Mouse (Mus musculus) brown adipose tissue, adult 24 weeks (tissue): ENCODE data around the gene Lrrc4b. TPM values are rescaled to one million over a fixed set of nuclear protein-coding genes. Genes with fewer than 3 reads are reported as not detected.

Experiments
- H3K27ac ChIP-seq: fragments of 200-500 bp; replicated peaks from 2 replicates; pipeline ENCODE4 v1.5.1; 2012; ENCODE audit warnings: low read depth, mild to moderate bottlenecking, low read length
- H3K4me1 ChIP-seq: fragments of 200-500 bp; 2 replicates; pipeline ENCODE4 v1.6.1; 2012; ENCODE audit warnings: low read length, mixed read lengths; ENCODE audit not compliant: control insufficient read depth, insufficient read depth, insufficient read length
- H3K4me3 ChIP-seq: fragments of 200-500 bp; 2 replicates; pipeline ENCODE4 v1.5.1; 2012; ENCODE audit warnings: low read depth, mild to moderate bottlenecking, low read length, moderate library complexity; ENCODE audit not compliant: insufficient read depth
- polyA plus RNA-seq: library from polyadenylated mRNA; stranded (reverse); fragments of >200 nt; gene quantifications from 2 replicates; pipeline ENCODE4 v1.2.4, GENCODE M21; 2012; ENCODE audit not compliant: missing spikeins, insufficient read depth, insufficient read length

Gene Lrrc4b
- polyA plus RNA-seq, 1 experiment, result not detected

DNA sequence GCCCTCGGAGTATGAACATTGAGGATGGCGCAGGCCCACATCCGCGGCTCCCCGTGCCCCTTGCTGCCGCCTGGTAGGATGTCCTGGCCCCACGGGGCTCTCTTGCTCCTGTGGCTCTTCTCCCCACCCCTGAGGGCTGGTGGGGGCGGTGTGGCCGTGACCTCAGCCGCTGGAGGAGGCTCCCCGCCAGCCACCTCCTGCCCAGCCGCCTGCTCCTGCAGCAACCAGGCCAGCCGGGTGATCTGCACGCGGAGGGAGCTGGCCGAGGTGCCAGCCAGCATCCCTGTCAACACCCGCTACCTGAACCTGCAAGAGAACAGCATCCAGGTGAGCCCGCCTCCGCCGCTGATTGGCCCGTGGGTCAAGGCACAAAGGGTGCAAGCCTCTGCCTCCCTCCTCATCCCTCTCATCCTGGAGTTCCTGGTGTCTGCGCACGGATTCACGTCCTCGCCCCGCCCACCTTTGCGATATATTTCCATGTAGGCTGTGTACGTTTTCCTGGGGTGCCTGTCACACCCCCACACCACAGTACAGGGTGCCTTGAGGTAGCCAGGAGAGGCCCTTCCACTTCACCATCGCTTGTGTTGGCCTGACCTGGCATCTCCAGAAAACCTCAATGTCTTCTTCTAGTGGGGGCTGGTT, 16.2 kb downstream of the Lrrc4b start:
- no peaks in the 10 kb centered on the region for H3K4me1 ChIP-seq
- H3K4me3 ChIP-seq, result no peak overlapping the region
- H3K27ac ChIP-seq, result no peak overlapping the region

DNA sequence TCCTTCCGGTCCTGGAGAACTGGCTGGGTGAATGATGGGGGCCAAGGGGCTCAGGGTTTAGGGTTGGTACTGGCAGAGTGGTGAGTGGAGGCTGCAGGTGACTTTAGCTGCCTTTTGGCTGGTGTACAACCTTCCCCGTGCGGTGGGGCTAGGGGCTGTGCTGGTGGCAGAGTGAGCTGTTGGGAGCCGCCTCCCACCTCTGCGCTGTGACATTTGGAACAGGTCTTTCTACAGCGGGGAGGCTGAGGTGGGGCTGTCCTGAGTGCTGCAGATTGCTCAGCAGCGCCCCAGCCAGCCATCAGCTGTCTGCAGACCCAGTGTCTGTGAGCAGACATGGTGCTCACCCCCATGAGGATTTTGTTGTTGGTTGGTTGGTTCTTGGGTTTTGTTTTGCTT, 16.7 kb downstream of the Lrrc4b start:
- Histone ChIP-seq H3K4me1 (no peaks in the 10 kb centered on the region), H3K27ac (no peak overlapping the region), H3K4me3 (no peak overlapping the region)

DNA sequence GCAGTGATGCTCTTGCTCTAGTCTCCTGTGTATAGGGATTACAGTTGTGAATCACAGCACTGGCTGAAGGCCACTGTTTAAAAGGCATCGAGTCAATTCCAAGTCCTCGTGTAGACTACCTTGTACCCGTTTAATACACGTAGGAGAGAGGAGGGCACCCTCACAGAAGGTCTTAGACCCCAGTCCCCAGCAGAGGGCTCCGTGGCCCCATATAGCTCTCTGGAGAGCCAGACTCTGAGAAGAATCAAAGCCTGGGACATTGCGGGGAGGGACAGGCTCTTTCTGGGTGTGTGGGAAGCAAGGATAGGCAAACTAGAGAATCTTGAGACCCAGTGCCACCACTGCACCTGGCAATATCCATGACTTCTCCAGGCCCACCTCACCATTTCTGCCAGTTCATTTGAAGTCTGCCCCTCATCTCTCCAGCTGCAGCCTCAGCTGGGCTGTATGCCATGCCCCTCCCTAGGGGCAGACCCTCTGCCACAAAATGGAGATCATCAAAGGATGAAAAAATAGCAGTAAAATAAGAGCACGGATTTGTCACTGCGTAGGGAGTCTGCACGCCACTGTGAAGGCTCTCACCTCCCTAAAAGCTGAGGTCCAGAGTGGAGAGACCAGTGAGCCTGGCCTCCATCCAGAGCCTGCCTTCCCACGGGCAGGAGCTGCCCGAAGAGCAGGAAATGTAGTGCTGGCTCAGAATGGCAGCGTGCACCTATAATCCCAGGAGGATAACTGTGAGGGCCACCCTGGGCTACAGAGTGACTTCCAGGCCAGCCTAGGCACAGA, 17.4 kb downstream of the Lrrc4b start:
- no peak overlapping the region for H3K27ac ChIP-seq

DNA sequence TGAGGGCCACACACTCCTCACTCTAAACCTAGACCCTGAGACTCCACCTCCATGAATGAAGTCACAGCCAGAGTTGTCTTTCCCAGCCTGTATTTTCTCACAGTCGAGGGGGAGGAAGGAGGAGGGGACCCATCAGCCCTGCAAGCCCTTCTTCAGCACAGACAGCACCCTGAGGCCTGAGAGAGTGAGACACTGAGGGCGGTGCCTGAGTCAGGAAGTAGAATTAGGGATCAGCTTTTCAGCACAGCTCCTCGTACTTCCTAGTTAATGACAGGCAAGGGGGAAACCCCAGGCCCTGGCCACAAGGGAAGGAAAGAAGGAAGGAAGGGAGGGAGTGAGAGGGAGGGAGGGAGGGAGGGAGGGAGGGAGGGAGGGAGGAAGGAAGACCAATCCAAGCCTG, 24.4 kb downstream of the Lrrc4b start:
- H3K4me1 ChIP-seq, result no peaks in the 10 kb centered on the region
- H3K4me3 ChIP-seq, result no peak overlapping the region
- no peak overlapping the region for H3K27ac ChIP-seq

More for the DNA sequence above, 17.4 kb downstream of the Lrrc4b start:
- no peaks in the 10 kb centered on the region for H3K4me1 ChIP-seq
- H3K4me3 ChIP-seq, result no peak overlapping the region

DNA sequence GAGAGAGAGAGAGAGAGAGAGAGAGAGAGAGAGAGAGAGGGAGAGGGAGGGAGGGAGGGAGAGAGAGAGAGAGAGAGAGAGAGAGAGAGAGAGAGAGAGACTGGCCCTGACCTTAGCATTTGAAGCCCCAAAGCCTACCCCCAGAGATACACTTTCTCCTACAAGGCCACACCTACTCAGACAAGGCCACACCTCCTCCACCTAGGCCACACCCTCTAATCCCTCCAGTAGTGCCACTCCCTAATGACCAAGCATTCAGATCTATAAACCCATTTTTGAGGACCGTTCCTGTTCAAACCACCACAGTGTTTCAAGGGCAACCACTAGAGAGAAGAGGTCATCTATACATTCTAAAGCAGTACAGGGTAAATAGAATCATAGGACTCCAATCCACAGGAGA, 27.5 kb downstream of the Lrrc4b start:
- Histone ChIP-seq H3K4me1 (no peaks in the 10 kb centered on the region), H3K4me3 (no peak overlapping the region), H3K27ac (no peak overlapping the region)

DNA sequence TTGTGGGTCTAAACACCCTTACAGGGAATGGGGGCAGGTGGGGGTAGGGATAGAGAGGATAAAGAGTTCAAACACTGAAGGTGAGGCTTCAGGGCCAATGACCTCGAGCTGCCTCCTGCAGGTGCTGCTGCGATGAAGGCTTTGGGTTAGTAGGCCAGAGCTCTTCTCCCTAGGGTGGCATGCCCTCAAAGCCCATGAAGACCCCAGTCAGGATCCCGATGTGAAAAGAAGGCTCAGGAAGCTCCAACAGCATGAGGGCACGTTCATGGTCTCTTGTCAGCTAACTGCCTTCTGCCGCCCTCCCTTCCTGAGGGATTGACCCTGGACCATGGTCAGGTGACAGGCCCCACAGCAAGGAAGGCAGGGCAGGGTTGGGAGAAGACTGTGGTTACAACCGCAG, 31.2 kb downstream of the Lrrc4b start:
- Histone ChIP-seq H3K4me1 (no peaks in the 10 kb centered on the region), H3K27ac (no peak overlapping the region), H3K4me3 (no peak overlapping the region)

DNA sequence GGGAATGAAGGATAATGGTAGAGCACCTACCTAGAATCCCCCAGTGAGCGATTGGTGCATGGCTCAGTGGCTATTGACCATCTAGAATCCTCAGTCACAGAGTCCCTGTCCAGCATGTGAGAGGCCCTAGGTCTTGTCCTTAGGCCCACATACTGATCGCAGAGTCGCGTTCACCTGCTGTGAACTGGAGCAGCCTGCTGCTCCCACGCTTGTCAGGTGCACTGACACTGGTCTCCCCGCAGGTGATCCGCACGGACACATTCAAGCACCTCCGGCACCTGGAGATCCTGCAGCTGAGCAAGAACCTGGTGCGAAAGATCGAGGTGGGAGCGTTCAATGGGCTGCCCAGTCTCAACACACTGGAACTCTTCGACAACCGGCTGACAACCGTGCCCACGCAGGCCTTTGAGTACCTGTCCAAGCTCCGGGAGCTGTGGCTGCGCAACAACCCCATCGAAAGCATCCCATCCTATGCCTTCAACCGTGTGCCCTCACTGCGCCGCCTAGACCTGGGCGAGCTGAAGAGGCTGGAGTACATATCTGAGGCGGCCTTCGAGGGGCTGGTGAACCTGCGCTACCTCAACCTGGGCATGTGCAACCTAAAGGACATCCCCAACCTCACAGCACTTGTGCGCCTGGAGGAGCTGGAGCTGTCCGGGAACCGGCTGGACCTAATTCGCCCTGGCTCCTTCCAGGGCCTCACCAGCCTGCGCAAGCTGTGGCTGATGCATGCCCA, 32.1 kb downstream of the Lrrc4b start:
- no peaks in the 10 kb centered on the region for H3K4me1 ChIP-seq
- no peak overlapping the region for H3K4me3 ChIP-seq
- H3K27ac ChIP-seq, result no peak overlapping the region

DNA sequence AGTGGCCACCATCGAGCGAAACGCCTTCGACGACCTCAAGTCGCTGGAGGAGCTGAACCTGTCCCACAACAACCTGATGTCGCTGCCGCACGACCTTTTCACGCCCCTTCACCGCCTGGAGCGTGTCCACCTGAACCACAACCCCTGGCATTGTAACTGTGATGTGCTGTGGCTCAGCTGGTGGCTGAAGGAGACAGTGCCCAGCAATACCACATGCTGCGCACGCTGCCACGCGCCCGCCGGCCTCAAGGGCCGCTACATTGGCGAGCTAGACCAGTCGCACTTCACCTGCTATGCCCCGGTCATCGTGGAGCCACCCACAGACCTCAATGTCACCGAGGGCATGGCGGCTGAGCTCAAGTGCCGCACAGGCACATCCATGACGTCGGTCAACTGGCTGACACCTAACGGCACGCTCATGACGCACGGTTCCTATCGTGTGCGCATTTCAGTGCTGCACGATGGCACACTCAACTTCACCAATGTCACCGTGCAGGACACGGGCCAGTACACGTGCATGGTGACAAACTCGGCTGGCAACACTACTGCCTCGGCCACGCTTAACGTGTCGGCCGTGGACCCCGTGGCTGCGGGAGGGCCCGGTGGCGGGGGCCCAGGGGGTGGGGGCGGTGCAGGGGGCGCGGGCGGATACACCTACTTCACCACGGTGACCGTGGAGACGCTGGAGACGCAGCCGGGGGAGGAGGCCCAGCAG, 32.8 kb downstream of the Lrrc4b start:
- Histone ChIP-seq H3K4me1 (no peaks in the 10 kb centered on the region), H3K27ac (no peak overlapping the region), H3K4me3 (no peak overlapping the region)

DNA sequence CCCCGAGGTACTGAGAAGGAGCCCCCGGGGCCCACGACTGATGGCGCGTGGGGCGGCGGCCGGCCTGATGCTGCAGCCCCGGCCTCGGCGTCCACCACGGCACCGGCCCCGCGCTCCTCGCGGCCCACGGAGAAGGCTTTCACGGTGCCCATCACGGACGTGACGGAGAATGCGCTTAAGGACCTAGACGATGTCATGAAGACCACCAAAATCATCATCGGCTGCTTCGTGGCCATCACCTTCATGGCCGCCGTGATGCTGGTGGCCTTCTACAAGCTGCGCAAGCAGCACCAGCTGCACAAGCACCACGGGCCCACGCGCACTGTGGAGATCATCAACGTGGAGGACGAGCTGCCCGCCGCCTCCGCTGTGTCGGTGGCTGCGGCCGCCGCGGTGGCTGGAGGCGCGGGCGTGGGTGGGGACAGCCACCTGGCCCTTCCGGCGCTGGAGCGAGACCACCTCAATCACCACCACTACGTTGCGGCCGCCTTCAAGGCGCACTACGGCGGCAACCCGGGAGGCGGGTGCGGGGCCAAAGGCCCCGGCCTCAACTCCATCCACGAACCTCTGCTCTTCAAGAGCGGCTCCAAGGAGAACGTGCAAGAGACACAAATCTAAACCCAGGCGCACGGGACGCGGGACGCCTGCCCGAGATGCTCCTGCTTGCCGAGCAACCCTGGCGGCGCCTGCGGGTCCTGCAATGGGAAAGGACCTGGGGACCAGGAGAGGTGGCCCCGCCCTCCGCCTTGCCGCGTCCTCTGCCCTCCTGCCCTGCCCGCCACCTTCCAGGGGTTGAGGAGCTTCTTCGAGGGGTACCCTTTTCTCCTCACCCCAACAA, 33.6 kb downstream of the Lrrc4b start:
- Histone ChIP-seq H3K27ac (no peak overlapping the region), H3K4me1 (no peaks in the 10 kb centered on the region), H3K4me3 (no peak overlapping the region)

DNA sequence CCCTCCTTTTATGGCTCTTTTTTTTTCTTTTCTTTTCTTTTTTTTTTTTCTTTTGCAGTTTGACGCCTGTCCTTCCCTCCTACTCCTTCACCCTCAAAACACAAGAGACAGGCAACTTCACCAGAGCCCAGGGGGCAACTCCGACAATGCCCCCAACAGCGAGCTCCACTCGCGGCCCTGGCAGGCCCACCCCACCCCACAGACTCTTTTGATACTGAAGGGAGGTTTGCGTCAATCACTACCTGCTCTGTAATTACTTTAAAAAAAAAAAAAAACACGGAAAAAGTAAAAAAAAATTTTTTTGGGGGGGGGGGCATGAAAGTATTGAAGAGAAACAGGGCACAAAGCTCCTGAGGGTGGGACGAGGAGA, 34.2 kb downstream of the Lrrc4b start:
- no peak overlapping the region for H3K27ac ChIP-seq
- H3K4me3 ChIP-seq, result no peak overlapping the region
- no peaks in the 10 kb centered on the region for H3K4me1 ChIP-seq

DNA sequence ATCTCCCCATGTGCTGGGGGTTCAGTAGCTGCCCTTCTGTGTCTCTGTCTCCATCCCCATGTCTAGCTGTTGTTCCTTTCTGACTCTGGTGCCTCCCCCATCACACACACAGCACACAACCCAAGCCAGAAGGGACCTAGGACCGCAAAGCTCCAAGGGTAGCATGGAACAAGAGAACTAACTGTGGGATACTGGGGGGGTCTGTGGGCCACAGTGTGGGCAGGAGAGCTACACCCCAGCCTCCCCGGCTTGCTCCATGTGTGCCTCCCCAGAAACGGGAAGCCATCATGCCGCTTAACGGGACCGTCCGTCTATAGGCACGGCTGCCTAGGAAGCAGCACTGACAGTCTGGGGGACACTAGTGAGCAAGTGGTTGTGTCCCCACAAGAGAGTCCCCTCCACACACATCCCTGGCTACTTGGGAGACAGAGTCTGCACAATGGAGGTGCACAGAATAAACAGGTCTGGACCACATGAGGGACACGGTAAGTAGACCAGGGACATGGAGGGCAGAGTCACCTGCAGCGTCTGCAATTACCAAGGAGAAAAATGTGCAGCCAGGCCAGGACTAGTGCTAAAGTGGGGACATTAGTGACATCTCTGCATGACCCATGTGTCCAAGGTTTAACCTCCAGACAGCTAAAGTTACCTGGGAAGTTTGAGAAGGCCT, 34.9 kb downstream of the Lrrc4b start:
- Histone ChIP-seq H3K27ac (no peak overlapping the region), H3K4me3 (no peak overlapping the region), H3K4me1 (peaks cover 3% of the 10 kb centered on the region)

DNA sequence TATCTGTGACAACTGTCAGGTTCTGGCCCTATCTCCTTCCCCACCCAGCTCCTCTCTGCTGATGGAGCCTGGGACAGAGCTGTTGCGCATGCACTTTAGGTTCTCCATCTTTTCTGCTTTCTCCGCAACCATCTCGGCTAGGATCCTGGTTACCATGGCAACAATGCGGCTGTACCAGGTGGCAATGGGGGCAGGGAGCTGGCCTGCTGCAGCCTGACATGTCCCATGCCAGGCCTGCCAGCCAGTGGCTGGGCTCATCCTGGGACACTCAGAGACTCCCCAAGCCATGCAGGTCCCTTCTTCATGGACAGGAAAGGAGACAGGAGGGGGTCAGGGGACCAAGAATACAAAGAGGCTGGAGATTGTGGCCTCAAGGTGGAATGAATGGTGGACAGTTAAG, 35.7 kb downstream of the Lrrc4b start:
- no peak overlapping the region for H3K27ac ChIP-seq
- no peak overlapping the region for H3K4me3 ChIP-seq
- peaks cover 7% of the 10 kb centered on the region for H3K4me1 ChIP-seq

DNA sequence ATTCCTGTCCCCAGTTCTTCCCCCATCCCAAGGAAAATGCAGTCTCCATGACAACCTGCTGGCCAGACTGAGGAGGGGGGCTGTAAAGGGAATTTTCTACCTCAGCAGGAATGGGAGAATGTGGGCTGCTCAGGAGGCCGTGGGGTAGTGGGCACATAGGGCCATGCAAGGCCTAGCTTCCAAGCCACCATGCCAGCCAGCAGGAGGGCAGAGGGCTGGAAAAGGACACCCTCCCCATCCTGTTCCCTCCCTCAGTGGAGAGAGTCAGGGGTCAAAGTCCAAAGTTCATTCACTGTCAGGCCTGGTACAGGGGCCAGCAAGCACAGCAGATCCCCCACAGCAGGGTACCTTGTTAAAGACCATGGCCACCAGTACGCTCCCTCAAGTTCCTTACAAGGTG, 36.3 kb downstream of the Lrrc4b start, which contains the start of gene Aspdh:
Gene Aspdh, plus strand, starts transcription at position 281 of the 400 bp plus-strand sequence.
- H3K27ac ChIP-seq, result no peak within 1 kb of the TSS
- peaks cover 7% of the 10 kb centered on the region for H3K4me1 ChIP-seq
- H3K4me3 ChIP-seq, result no peak within 1 kb of the TSS
